Mouse (Mus musculus) heart, postnatal 0 days (tissue): Measurements from ENCODE around the gene Jkamp.

ENCODE experiments used
- CTCF ChIP-seq: IDR thresholded peaks from 2 replicates; pipeline ENCODE4 v1.5.1; 2016; ENCODE audit warnings: antibody characterized with exemption, control low read depth, low read depth
- EP300 ChIP-seq: IDR thresholded peaks from 2 replicates; pipeline ENCODE4 v1.6.1; 2016; ENCODE audit warnings: antibody characterized with exemption, low read depth

DNA sequence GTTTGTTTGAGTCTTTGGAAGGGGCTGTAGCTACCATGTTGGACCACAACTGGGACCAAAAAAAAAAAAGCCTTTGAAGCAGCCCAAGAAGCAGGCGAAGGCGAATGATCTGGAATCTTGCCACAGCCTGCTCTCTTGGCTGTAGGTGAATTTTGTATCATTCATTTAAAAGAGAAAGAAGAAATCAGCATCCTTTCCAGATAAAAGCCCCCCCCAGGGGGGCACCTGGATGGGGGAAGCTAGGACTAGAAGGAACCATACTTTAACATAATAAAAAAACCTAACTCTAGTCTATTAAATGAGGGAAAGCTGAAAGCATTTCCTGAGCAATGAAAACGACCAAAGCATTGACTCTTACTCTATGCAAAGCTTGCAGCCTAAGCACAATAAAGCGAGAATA lies 34.6 kb upstream of the Jkamp start:
- TF ChIP-seq CTCF (no peak), EP300 (no peak)
